Mouse (Mus musculus) small intestine, adult 2 months (tissue): ENCODE results near the gene Gm17364. TPM values are rescaled to one million over a fixed set of nuclear protein-coding genes. Genes with fewer than 3 reads are reported as not detected.

Experiments used
- H3K27ac ChIP-seq: fragments of 200-500 bp; 2 replicates; pipeline ENCODE4 v1.5.1; 2012; ENCODE audit warnings: low read depth, low read length, control low read depth, inconsistent platforms; ENCODE audit not compliant: insufficient read depth
- H3K27me3 ChIP-seq: fragments of 200-500 bp; 2 replicates; pipeline ENCODE4 v1.6.1; 2012; ENCODE audit warnings: mild to moderate bottlenecking, moderate library complexity, low read length, inconsistent platforms; ENCODE audit not compliant: control insufficient read depth, insufficient read depth
- H3K36me3 ChIP-seq: fragments of 200-500 bp; 2 replicates; pipeline ENCODE4 v1.6.1; 2012; ENCODE audit warnings: mild to moderate bottlenecking, low read length, control low read depth, inconsistent platforms; ENCODE audit not compliant: control insufficient read depth, insufficient read depth
- H3K4me1 ChIP-seq: fragments of 200-500 bp; 2 replicates; pipeline ENCODE4 v1.6.1; 2012; ENCODE audit warnings: low read length, inconsistent platforms, mixed read lengths; ENCODE audit not compliant: control insufficient read depth, insufficient read depth, insufficient read length
- H3K4me3 ChIP-seq: fragments of 200-500 bp; 2 replicates; pipeline ENCODE4 v1.5.1; 2012; ENCODE audit warnings: low read depth, mild to moderate bottlenecking, control low read depth, inconsistent platforms, low read length, moderate library complexity
- CTCF ChIP-seq: fragments of 200-500 bp; IDR thresholded peaks from 2 replicates; pipeline ENCODE4 v1.5.1; 2012; ENCODE audit warnings: low read depth, mild to moderate bottlenecking, control low read depth, inconsistent platforms, low read length, moderate library complexity, mixed read lengths; ENCODE audit not compliant: insufficient replicate concordance, insufficient read length; ENCODE audit errors: extremely low read depth
- POLR2A ChIP-seq: fragments of 200-500 bp; IDR thresholded peaks from 2 replicates; pipeline ENCODE4 v1.6.1; 2012; ENCODE audit warnings: low read depth, mild to moderate bottlenecking, control low read depth, inconsistent platforms, low read length, moderate library complexity
- WGBS: fragments of 180-500 bp; shearing (Covaris S2); methylation state at CpG from one replicate; pipeline ENCODE4 v1.1.7; 2018; 5-methylcytosine and 5-hydroxymethylcytosine counted together
- polyA plus RNA-seq: library from polyadenylated mRNA; depleted of rRNA; stranded (reverse); fragments of >200 nt; gene quantifications from 2 replicates; pipeline ENCODE4 v1.2.3, GENCODE M21; 2012; rRNA removed

Gm17364 gene
- polyA plus RNA-seq, 1 experiment: not detected

DNA sequence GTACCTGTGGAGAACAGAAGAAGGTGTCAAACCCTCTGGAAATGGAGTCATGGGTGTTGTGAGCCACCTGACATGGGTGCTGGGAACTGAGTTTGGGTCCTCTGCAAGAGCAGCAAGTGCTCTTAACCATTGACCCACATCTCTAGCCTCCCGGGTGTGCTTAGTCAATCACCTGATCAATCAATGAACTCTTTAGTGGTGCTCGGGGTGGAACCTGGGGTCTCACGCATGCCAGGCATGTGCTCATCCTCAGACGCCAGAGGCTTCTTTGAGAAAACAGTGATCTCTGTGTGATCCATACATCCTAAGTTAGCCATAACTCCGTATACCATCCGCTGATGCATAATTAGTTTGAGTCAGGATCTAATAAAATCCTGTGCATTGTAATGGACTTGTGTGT is 38.6 kb downstream of the Gm17364 start:
- H3K4me3 ChIP-seq: no peak overlapping the region
- H3K27me3 ChIP-seq: no peaks in the 10 kb centered on the region
- peaks cover 7% of the 10 kb centered on the region; the same call in 1 of the 2 replicates for H3K4me1 ChIP-seq
- TF ChIP-seq POLR2A (no peak), CTCF (no peak)
- 85% methylated on average over 6 of the region's 6 CpGs for WGBS
- H3K27ac ChIP-seq: no peak overlapping the region
- no peaks in the 10 kb centered on the region for H3K36me3 ChIP-seq

DNA sequence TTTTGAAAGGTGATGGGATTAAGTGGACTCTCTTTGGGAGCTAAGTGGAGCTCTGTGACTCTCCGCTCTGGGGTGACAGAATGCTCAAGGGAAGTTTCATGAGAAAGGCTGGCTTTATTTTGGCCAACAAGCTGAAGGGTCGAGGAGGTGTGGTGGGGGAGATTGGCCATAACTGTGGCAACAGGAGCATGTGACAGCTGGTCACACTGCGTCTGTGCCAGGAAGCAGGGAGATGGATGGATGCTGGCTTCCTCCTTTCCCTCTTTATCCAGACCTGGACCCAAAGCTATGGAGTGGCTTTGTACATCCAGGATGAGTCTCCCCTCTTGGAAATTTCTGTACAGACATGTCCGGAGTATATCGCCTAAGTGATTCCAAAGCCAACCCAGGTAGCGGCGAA is 40.5 kb downstream of the Gm17364 start:
- Histone ChIP-seq H3K27me3 (no peaks in the 10 kb centered on the region), H3K4me3 (no peak overlapping the region), H3K27ac (no peak overlapping the region), H3K4me1 (peaks cover 7% of the 10 kb centered on the region; the same call in 1 of the 2 replicates), H3K36me3 (no peaks in the 10 kb centered on the region)
- TF ChIP-seq CTCF (no peak), POLR2A (no peak)
- 84% methylated on average over 7 of the region's 7 CpGs for WGBS

DNA sequence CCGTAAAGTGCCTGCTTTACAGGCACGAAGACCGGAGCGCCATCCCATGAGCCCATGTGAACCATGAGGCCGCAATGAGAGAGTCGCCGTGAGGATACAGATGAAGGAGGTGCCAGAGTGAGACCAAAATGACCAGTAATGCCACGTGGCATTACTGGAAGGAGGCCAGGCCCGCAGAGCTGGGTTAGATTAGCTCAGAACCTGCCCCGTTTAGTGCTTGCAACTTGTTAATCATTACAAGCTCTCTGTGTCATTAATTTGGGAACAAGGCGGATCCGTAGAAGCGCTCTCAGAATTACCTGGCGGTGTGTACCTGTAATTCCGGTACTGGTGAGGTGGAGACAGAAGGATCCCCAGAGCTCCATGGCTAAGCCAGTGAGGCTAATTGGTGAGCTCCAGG is 41.6 kb downstream of the Gm17364 start:
- Histone ChIP-seq H3K4me1 (peaks cover 4% of the 10 kb centered on the region; the same call in 1 of the 2 replicates), H3K4me3 (peak overlapping the region; percentile 48), H3K36me3 (no peaks in the 10 kb centered on the region), H3K27ac (peak overlapping the region; percentile 17; the same call in 1 of the 2 replicates), H3K27me3 (no peaks in the 10 kb centered on the region; the same call in 1 of the 2 replicates)
- 27% methylated on average over 15 of the region's 15 CpGs for WGBS
- TF ChIP-seq POLR2A (no peak), CTCF (no peak)

DNA sequence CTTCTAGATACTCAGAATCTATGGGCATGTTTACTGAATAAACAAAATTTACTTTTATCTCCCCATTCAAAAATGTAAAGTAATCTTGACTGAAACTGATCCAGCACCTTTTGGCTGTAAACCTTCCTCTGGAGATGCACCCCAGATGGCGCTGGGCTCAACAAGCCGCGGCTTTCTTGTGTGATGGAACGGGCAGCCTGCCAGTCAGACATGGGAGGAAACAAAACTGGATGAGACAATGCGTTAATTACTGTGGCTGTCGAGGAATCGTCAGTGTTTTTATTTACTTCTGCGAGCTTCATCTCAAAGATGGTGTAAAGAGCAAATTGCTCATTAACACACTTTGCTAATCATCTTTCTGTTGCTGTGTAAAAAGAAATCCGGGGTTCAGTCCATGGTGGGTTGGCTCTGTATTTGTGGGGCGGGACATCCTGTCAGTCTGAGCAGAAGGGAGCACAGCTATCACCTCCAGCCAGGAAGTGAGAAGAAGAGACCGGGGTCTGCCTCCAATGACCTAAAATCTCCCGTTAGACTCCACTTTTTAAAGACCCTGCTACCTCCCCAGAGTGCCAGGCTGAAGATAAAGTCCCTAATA is 42.3 kb downstream of the Gm17364 start:
- H3K4me3 ChIP-seq: no peak overlapping the region
- no peaks in the 10 kb centered on the region for H3K36me3 ChIP-seq
- peaks cover 4% of the 10 kb centered on the region; the same call in 1 of the 2 replicates for H3K4me1 ChIP-seq
- H3K27me3 ChIP-seq: no peaks in the 10 kb centered on the region; the same call in 1 of the 2 replicates
- TF ChIP-seq CTCF: no peak
- TF ChIP-seq POLR2A: no peak
- no peak overlapping the region for H3K27ac ChIP-seq
- 60% methylated on average over 12 of the region's 12 CpGs for WGBS

DNA sequence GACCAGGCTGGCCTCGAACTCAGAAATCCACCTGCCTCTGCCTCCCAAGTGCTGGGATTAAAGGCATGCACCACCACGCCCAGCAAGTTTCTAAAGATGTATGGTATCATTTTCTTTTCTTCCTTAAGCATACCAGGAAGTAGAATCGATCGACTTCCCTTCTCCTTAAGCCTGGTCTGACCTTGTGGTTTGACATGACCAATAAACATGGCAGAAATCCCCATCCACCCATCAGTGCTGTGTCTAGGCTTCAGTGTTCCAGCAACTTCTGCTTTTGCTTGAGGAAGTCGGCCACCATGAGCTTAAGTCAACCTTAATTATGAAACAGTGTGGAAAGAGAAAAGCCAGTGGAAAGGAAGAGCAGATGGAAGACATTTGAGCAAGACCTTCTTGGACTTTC is 43.5 kb downstream of the Gm17364 start:
- H3K36me3 ChIP-seq: no peaks in the 10 kb centered on the region
- H3K27ac ChIP-seq: no peak overlapping the region
- 73% methylated on average over 5 of the region's 5 CpGs for WGBS
- no peak overlapping the region for H3K4me3 ChIP-seq
- TF ChIP-seq CTCF: no peak
- TF ChIP-seq POLR2A: no peak
- H3K27me3 ChIP-seq: no peaks in the 10 kb centered on the region; the same call in 1 of the 2 replicates
- peaks cover 4% of the 10 kb centered on the region; the same call in 1 of the 2 replicates for H3K4me1 ChIP-seq

DNA sequence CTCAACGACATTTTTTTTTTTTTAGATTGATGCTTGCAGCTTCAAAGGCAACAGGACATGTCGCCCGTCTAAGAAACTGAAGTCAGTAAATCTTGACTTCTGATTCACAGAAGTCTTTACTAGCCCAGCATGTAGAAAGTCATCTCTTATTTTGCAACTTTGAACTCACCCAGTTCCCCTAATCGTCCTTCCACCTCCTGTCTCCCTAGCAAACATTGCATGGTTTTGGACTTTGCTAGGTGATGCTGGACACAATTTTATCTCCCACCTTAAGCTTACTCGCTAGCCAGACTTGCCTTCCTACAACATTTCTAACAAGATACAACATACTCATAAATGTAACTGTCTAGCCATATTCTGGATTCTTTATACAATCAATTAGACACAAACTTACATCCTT is 45.7 kb downstream of the Gm17364 start:
- TF ChIP-seq CTCF (no peak), POLR2A (no peak)
- 75% methylated on average over 5 of the region's 5 CpGs for WGBS
- no peaks in the 10 kb centered on the region for H3K36me3 ChIP-seq
- H3K27ac ChIP-seq: no peak overlapping the region
- H3K4me1 ChIP-seq: peaks cover 4% of the 10 kb centered on the region; the same call in 1 of the 2 replicates
- no peak overlapping the region for H3K4me3 ChIP-seq
- H3K27me3 ChIP-seq: no peaks in the 10 kb centered on the region; the same call in 1 of the 2 replicates

DNA sequence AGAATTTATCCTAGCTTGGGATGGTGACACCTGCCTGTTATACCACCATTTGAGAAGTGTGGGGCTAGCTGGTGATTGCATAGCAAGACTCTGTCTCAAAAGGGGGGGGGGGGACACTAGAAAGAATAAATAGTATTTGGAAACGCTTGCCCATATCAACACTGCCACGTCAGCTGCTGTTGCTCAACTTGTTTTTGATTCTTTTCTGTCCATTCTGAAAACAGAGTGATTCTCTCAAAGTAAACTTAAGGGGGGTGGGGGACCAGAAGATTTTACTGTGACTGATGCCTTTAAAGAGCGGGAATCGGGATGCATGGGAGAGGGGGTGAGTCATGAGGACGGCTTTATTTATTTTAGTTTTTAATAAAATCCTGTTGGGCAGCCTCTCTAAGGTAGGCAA is 47.3 kb downstream of the Gm17364 start:
- H3K4me1 ChIP-seq: no peaks in the 10 kb centered on the region
- no peaks in the 10 kb centered on the region; the same call in 1 of the 2 replicates for H3K27me3 ChIP-seq
- no peak overlapping the region for H3K4me3 ChIP-seq
- WGBS: 39% methylated on average over 5 of the region's 5 CpGs
- H3K36me3 ChIP-seq: no peaks in the 10 kb centered on the region
- no peak for TF ChIP-seq CTCF
- TF ChIP-seq POLR2A: no peak
- no peak overlapping the region for H3K27ac ChIP-seq

Other genes starting within 250 kb of the Gm17364 start
- 0.01 TPM in 1 of 2 replicates, not detected in the other for gene Mak, start 194.3 kb downstream of the Gm17364 start, polyA plus RNA-seq
- not detected in 2 replicates for gene Gcm2, start 162.9 kb downstream of the Gm17364 start, polyA plus RNA-seq
- gene Sycp2l, start 159.7 kb downstream of the Gm17364 start, polyA plus RNA-seq: 0.04 TPM in 1 of 2 replicates, not detected in the other
- gene Elovl2, start 53.6 kb downstream of the Gm17364 start, polyA plus RNA-seq: 0.05 and 0.08 TPM in 2 replicates
- 1.8 and 1.9 TPM in 2 replicates for gene Smim13, start 24.1 kb downstream of the Gm17364 start, polyA plus RNA-seq
- 6.4 and 18.1 TPM in 2 replicates for gene Nedd9, start 213.4 kb upstream of the Gm17364 start, polyA plus RNA-seq